Mouse (Mus musculus) layer of hippocampus, adult 11-12 months (tissue): Measurements from ENCODE around the gene Slc12a9.

Experiments used
- DNase-seq: peaks from one replicate; pipeline ENCODE4 v3.0.0; 2022; ENCODE audit warnings: low spot score

Gene Slc12a9

GRCm38 (mm10) chr5:137333512-137334174 lies at the start of gene Slc12a9:
TSS of gene Slc12a9 (minus strand) at chr5:137333597.
- DNase-seq = peak; percentile 95

- peak; percentile 52 for DNase-seq
These were observed 47.8 kb upstream of the Slc12a9 start for GRCm38 (mm10) chr5:137381152-137381551.

DNA sequence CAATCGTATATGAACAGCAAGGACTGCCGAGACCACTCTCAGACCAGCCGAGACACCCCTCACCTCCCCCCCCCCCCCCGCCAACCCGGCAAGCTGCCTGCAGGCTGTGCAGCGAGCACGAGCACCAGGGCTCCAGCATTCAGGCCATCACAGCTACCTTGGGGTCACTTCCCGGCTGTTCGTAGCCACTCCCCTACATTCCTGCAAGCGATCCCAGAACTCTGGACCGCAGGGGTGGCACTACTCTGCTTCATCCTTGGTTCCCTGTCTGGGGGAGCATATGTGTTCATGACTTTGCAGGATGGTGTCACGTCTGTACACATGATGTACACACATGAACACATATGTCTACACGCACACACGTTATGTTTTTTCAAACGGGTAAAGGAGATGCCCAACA lies 44.2 kb upstream of the Slc12a9 start:
- DNase-seq = no peak

DNA sequence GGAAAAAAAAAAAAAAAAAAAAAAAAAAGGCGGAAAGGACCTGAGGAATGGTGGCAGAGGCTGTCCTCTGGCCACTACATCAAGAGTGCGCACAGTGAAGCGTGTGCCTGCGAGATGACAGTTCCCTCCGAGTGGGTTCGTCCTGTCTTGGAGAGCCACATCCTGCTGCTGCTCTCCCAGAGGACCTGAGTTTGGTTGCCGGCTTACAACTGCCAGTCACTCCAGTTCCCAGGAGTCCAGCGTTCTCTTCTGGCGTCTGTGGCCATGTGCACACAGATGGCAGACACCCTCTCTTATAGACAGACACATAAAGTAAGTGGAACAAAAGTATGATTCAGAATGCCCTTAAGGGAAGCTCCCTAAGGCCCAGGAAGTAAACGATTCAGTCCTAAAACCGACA lies 43.8 kb upstream of the Slc12a9 start:
- no peak for DNase-seq

- no peak for DNase-seq
These were observed 43.3 kb upstream of the Slc12a9 start for GRCm38 (mm10) chr5:137376722-137377121.

DNA sequence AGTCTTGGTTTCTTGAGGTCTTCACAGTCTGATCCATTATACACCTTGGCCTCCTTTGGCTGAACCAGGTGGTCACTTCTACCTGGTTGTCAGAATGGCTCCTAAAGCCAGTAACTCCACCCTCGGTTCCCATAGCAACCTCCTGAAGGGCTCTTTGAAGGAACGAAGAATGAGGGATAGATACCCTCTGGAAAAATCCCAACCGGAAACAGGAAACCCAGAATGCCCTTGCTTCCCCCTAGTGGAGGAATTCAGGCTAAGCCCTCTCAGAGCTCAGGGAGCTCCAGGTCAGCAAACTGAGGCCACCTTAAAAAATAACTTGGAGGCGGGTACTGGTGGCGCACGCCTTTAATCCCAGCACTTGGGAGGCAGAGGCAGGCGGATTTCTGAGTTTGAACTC lies 42.8 kb upstream of the Slc12a9 start:
- DNase-seq = no peak

DNA sequence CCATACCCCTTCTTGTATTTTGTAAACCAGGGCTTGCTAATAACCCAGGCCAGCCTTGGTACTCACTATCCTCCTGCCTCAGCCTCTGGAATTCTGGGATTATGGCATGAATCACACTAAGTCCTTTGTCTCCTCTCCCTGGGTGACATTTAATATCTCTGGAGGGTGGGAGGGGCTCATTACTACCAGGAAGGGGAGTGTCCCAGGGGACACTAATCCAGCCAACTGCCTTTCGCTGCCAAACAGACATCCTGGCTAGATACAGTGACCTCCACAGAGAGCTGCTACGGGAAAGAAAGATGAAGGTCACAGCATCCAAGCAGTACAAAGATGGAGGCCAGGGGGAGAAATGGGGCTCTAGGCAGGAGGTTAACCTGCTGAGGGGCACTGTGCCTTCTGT lies 42.2 kb upstream of the Slc12a9 start:
- no peak for DNase-seq

GRCm38 (mm10) chr5:137374521-137375080 lies 41.2 kb upstream of the Slc12a9 start:
- DNase-seq = no peak

GRCm38 (mm10) chr5:137373371-137373950 lies 40.1 kb upstream of the Slc12a9 start:
- DNase-seq = no peak

- DNase-seq = no peak
These were observed 36.3 kb upstream of the Slc12a9 start for GRCm38 (mm10) chr5:137369665-137370064.

- DNase-seq = no peak
These were observed 25.0 kb upstream of the Slc12a9 start for GRCm38 (mm10) chr5:137358382-137358781.

GRCm38 (mm10) chr5:137354091-137354490 lies 20.7 kb upstream of the Slc12a9 start:
- no peak for DNase-seq

DNA sequence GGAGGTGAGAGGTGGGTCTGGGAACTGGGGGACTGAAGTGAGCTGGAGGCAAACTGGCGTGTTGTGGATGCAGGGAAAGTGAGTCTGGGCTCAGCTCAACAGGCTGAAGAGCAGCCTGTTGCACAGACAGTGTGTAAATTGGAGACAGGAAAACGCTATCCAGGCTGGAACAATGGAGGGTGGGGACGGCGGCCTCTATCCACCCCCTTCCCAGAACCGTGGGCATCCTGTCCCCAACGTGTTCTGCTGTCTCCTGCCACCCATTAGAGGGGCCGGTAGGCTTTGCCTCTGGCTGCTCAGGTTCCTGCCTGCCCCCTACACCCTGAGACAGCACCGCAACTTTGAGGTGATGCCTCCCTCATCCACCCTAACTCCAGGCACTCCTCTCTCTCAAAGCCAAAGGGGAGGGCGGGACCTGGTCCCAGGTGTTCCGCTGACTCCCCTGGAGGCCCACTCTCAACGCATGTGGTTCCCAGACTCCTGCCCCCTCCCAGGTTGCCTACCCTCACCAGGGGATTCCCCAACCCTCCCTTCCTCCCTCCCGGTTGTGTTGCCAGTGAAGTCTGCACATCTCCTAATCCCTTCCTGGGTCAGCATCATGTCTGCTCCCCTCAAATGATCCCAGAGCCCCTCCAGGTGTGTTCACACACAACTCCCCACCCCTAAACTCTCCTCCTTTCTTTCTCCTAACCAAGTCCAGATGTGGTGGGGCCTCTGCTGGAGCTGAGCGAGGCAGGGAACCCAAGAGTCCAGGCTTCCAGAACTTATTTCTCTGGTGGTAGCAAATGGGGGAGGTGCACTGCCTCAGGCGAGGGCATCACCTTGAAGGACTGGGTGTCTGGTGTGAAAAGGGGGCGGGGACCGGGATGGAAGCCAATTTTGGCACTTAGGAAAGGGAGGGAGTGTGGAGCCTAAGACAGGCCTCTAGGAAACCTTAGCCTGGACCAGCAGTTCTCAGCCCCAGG lies 18.9 kb upstream of the Slc12a9 start:
- DNase-seq = no peak

- DNase-seq = no peak
These were observed 18.0 kb upstream of the Slc12a9 start for GRCm38 (mm10) chr5:137351394-137351793.

DNA sequence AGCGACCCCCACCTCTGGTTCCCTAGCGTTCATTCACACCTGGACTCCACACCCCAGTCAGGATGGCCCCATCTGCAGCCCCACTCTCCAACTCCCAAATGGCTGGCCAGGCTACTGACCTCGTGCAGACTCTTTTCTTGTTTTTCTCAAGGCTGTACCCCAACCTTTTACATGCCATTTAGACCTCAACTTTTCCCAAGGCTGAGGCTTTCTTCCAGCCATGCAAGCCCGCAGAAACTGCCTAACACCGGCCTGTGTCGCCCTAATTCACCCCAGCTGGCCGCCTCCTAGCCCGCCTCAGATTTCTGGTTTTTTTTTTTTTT lies 17.6 kb upstream of the Slc12a9 start:
- DNase-seq = no peak

DNA sequence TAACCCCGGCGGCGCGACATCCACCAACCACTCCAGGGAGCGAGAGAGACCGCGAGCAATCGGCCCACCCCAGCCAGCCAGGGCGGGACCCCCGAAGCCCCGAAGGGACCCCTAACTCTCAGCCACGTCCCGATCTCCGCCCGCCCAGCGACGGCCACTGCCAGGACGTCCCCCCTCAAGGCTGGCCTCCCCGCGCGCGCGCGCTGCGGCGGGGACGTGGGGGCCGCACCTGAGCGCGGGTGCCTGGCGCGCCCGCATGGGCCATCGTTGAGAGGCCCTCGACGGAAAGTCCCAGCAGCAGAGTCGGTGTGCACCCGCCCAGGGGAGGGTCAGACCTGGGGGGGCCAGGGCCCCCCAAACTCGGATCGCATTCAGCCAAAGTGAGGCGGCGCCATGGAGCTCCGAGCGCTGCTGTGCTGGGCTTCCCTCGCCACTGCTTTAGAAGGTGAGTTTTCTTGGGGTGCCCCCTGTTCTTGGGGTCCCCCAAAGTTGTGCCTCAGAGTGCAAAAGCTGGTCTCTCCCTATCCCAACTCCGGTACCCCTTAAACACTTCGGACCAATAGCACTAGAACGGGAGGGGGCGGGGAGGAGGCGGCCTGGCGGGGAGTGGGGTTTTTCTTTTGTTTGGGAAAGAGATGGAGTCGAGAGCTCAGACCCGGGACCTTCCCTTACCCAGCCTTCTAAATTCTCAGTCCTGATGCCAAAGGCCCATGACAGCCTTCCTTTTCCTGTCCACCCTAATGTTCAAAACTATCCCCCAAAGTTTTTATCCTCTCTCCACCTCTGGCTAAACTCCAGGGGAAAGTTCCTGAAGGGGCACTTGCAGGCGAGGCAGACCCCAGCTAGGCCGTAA lies 17.0 kb upstream of the Slc12a9 start:
- DNase-seq = no peak

DNA sequence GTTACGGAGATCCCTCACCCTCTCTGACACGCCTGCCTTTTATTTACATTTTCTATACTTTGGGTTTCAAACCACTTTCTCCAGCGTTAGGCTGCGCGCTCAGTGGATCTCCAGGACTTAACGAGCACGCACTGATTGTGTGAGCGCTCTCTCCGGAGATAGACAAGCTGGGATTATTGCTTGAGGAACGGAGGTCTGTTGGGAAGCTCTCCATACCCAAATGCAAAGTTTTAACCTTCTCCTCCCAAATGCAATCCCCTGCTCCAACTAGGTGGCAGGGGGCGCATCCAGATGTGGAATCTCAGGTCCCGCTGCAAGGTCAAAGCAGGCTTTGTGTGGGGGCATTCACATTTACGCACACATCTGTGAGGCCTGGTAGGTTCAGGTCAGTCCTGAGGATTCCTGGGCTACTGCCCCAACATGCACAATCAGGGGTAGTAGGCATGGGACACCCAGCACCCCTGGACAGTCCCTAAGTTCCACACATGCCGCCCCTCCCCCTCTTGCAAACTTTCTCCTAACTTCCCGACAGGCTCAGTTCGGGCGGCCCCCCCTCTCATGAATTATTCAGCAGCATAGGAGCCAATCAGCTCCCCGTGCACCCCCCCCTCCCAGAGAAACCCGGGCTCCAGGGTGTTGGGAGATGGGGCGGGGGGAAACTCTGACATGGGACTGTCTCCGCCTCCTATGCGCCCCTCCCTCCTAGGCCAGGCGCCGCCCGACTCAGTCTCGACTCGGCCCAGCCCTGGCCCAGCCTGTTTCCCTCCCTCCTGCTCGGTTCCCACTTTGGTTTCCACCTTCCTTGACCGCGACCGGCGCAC lies 16.2 kb upstream of the Slc12a9 start, which contains the start of gene Ephb4:
Gene Ephb4, plus strand, starts transcription at position 726 of the 821 bp plus-strand sequence.
- peak; percentile 58 for DNase-seq

- no peak for DNase-seq
These were observed 15.3 kb upstream of the Slc12a9 start for GRCm38 (mm10) chr5:137348482-137349383.

DNA sequence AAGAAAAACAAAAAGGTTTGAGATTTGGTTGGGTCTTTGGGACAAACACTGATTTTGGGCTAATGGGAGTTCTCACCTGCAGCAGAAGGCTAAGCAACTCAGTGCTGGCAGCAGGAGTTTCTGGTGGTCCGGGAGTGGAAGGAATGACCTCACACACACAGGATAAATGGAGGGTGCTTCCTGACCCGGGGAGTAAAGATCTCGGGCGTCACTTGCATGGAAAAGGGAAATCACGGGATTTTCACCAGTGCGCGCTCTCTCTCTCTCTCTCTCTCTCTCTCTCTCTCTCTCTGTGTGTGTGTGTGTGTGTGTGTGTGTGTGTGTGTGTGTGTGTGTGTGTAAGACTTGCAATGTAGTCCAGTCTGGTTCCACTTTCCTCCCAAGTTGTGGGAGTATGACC lies 14.5 kb upstream of the Slc12a9 start:
- no peak for DNase-seq

- no peak for DNase-seq
These were observed 13.6 kb upstream of the Slc12a9 start for GRCm38 (mm10) chr5:137346983-137347382.
